Mouse (Mus musculus) ES-E14 (cell line): ENCODE results near the gene Mib2. TPM values are rescaled to one million over a fixed set of nuclear protein-coding genes. Genes with fewer than 3 reads are reported as not detected.
"Not testable (repeated sequence)": the region's sequence is repeated elsewhere in the genome, so short reads cannot be mapped to it uniquely, and the experiment has no call there.

ENCODE experiments used
- DNase-seq: peaks from one replicate; pipeline ENCODE4 v3.0.0-alpha.2; 2013; ENCODE audit warnings: low read depth, low spot score
- H3K27ac ChIP-seq: 2 replicates; pipeline ENCODE4 v1.5.1; 2012; ENCODE audit warnings: low read depth, mild to moderate bottlenecking, low read length, moderate library complexity, mixed read lengths; ENCODE audit not compliant: poor library complexity, insufficient read depth, severe bottlenecking
- H3K36me3 ChIP-seq: 2 replicates; pipeline ENCODE4 v1.6.1; 2012; ENCODE audit warnings: mild to moderate bottlenecking, low read length, moderate library complexity, mixed read lengths; ENCODE audit not compliant: control insufficient read depth, poor library complexity, insufficient read depth, severe bottlenecking
- H3K4me1 ChIP-seq, 2 experiments: fragments of 150-350 bp in 1 of 2; sonication (generic) in 1 of 2; 2 replicates each; pipeline ENCODE4 v1.6.1; 2012; ENCODE audit warnings: low read length in 2 of 2, mild to moderate bottlenecking in 1 of 2, mixed read lengths in 1 of 2; ENCODE audit not compliant: control insufficient read depth in 2 of 2, insufficient read depth in 2 of 2, poor library complexity in 1 of 2
- H3K4me3 ChIP-seq, 2 experiments: fragments of 150-350 bp in 1 of 2; sonication (generic) in 1 of 2; 2 replicates each; pipeline ENCODE4 v1.5.1; 2012; ENCODE audit warnings: low read length in 2 of 2, low read depth in 1 of 2, mild to moderate bottlenecking in 1 of 2, mixed read lengths in 1 of 2; ENCODE audit not compliant: insufficient read depth in 1 of 2, poor library complexity in 1 of 2, severe bottlenecking in 1 of 2
- H3K9ac ChIP-seq: 2 replicates; pipeline ENCODE4 v1.6.1; 2012; ENCODE audit warnings: low read depth, mild to moderate bottlenecking, low read length, mixed read lengths; ENCODE audit not compliant: poor library complexity, insufficient read depth, severe bottlenecking
- H3K9me3 ChIP-seq: fragments of 150-350 bp; sonication (generic); 2 replicates; pipeline ENCODE4 v1.6.1; 2012; ENCODE audit warnings: low read depth, mild to moderate bottlenecking, low read length; ENCODE audit not compliant: control insufficient read depth, insufficient read depth
- CHD2 ChIP-seq: IDR thresholded peaks from 2 replicates; pipeline ENCODE4 v1.6.1; 2014; ENCODE audit warnings: mild to moderate bottlenecking, low read depth, low read length, inconsistent platforms
- HCFC1 ChIP-seq: IDR thresholded peaks from 2 replicates; pipeline ENCODE4 v1.6.1; 2012; ENCODE audit warnings: low read length, inconsistent platforms, borderline replicate concordance; ENCODE audit not compliant: insufficient read depth
- MAFK ChIP-seq: IDR thresholded peaks from 2 replicates; pipeline ENCODE4 v1.6.1; 2014; ENCODE audit warnings: mild to moderate bottlenecking, low read depth, low read length, inconsistent platforms; ENCODE audit not compliant: insufficient read depth
- ZC3H11A ChIP-seq: IDR thresholded peaks from 2 replicates; pipeline ENCODE4 v1.6.1; 2012; ENCODE audit warnings: low read depth, mild to moderate bottlenecking, inconsistent platforms, low read length, borderline replicate concordance
- ZNF384 ChIP-seq: IDR thresholded peaks from 2 replicates; pipeline ENCODE4 v1.6.1; 2012; ENCODE audit warnings: low read depth, low read length, inconsistent platforms
- in situ Hi-C, 2 experiments: fragments of 600-800 bp; cut with MboI; formaldehyde crosslinking; loops; one replicate each; pipeline ENCODE4 v1.15.1; 2025; ENCODE audit warnings: low sequenced_read_pairs in 2 of 2, inconsistent platforms in 1 of 2; ENCODE audit not compliant: unreplicated experiment in 2 of 2
- total RNA-seq: library from RNA; depleted of rRNA; stranded (reverse); fragments of 300-350 nt; gene quantifications from 2 replicates; pipeline ENCODE4 v1.2.3, GENCODE M21; 2012

The Mib2 gene
- total RNA-seq, 1 experiment, result 55.3 TPM

DNA sequence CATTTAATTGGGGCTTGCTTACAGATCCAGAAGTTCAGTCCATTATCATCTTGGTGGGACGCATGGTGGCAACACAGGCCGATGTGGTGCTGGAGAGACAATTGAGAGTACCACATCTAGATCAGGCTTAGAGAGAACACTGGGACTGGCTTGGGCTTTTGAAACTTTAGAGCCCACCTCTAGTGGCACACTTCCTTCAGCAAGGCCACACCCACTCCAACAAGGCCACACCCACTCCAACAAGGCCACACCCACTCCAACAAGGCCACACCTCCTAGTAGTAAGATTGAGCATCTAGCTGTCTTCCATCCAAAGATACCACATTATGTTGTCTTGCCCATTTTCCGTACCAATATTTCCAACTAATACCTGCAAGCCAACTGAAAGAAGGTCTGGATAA lies 23.4 kb upstream of the Mib2 start:
- H3K4me3 ChIP-seq, result no peak overlapping the region
- no peak overlapping the region for H3K27ac ChIP-seq
- no peak for TF ChIP-seq MAFK
- TF ChIP-seq HCFC1, result no peak
- no peak for TF ChIP-seq ZNF384
- TF ChIP-seq ZC3H11A, result no peak
- TF ChIP-seq CHD2, result no peak
- H3K9me3 ChIP-seq, result no peaks in the 10 kb centered on the region
- no peak for DNase-seq
- H3K36me3 ChIP-seq, result peaks cover 3% of the 10 kb centered on the region; the same call in 1 of the 2 replicates
- H3K9ac ChIP-seq, result no peak overlapping the region
- H3K4me1 ChIP-seq, result peaks cover 0 to 16% of the 10 kb centered on the region in 2 experiments; a peak in 1 of 4 replicates
- in situ Hi-C loops, result no loop called here

DNA sequence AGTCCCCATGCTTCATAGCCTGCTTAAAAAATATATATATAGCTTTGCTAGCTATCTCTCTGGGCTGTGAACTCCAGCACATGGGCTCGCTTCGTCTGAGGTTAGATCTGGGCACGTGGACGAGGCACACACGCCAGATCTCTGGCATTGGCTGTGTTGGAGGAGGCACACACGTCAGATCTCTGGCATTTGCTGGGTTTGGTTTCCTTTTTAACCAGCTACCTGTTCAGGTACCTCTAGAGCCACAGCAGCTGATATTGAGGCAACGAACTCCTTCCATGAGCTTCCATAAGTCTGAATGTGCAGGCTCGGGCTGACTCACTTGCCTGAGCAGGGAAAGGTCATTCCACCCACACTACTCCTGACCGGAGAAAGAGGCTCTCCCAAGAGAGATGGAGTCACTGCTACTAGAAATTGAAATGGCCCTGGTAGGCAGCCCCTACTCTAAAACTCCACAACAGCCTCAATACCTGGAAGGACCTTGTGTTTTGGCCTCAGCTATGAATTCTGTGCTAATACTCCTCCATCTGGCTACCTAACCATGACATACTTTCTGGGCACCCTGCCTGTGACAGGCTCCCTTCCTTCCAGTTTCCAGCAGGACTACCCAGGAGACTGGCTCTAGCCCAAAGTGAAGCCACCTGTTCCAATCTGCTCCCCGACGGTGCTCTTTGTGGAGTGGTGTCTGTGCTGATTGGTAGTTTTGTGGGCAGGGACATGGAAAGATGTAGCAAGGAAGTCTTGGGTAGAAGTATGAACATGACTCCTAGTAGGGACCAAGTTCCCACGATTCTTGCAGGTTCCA lies 21.8 kb upstream of the Mib2 start:
- no peak for TF ChIP-seq CHD2
- TF ChIP-seq ZNF384, result no peak
- TF ChIP-seq ZC3H11A, result no peak
- no peak for TF ChIP-seq HCFC1
- no peak for TF ChIP-seq MAFK
- in situ Hi-C loops, result no loop called here
- H3K4me1 ChIP-seq, result peaks cover 0 to 8% of the 10 kb centered on the region in 2 experiments; a peak in 1 of 4 replicates
- 0 out of 2 replicates have a peak, but pooled peaks cover 2% of the 10 kb centered on the region for H3K9me3 ChIP-seq
- H3K4me3 ChIP-seq, result no peak overlapping the region
- H3K27ac ChIP-seq, result no peak overlapping the region
- peaks cover 3% of the 10 kb centered on the region; the same call in 1 of the 2 replicates for H3K36me3 ChIP-seq
- DNase-seq, result no peak
- no peak overlapping the region for H3K9ac ChIP-seq

DNA sequence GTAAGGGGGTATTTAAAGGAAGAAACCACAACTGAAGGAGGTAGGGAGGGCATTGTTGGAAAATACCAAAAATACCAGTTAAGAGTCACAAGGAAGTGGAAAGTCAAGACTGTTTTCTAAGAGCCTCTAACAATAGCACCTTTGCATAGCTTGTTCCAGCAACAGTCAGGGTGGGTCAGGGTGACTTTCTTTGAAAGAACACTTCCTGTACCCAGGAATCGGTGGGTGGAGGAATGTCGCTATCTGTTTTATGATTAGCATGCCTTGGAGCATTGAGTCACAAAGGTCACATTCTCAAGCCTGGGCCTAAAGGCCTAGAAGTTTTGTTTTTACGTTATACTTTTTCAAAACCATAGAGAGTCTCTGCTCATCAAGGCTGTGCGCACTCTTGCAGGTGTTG lies 18.8 kb upstream of the Mib2 start:
- in situ Hi-C loops, H3K36me3 ChIP-seq, H3K4me3 ChIP-seq, H3K4me1 ChIP-seq, H3K9ac ChIP-seq, DNase-seq, H3K27ac ChIP-seq: not testable (repeated sequence)
- H3K9me3 ChIP-seq, result peaks cover 12% of the 10 kb centered on the region

DNA sequence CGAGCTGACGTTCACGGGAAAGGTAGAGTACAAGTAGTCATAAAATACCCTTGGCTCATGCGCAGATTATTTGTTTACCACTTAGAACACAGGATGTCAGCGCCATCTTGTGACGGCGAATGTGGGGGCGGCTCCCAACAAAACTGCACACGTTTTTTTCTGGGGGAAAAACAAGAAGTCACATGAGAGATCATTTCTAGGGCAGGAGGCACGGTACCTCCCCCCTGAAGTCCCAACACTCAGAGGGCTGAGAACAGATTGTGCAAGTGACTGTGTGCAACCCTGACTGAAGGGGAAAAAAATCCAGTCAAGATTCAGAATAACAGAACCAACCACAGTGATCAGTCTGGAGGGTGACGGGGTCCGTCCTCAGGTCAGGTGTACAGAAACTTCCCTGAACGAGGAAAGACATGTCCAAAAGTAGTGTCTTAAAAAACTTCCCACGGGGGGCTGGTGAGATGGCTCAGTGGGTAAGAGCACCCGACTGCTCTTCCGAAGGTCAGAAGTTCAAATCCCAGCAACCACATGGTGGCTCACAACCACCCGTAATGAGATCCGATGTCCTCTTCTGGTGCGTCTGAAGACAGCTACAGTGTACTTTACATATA lies 14.8 kb upstream of the Mib2 start:
- H3K4me1 ChIP-seq, H3K36me3 ChIP-seq, in situ Hi-C loops, DNase-seq, H3K27ac ChIP-seq, H3K4me3 ChIP-seq, H3K9ac ChIP-seq: not testable (repeated sequence)
- H3K9me3 ChIP-seq, result peaks cover 12% of the 10 kb centered on the region

DNA sequence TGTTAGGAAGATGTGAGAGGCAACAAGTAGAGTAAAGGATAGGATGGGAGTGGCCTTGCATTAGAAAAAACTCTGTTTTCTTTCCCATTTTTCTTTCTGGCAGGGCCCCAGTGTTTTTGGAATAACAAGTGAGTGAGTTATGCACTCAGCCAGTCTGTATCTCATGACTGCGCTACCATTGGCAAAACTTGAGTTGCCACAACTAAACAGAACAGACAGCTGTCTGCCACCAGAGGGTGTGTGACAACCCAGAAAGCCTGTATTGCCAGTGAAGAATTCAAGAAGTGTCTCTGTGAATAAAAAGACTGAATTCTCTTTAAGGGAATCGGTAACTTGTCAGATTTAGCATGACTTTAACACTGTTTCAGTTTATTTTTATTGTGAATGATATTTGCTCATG lies 7.0 kb upstream of the Mib2 start:
- no peak overlapping the region for H3K27ac ChIP-seq
- TF ChIP-seq ZC3H11A (no peak), CHD2 (no peak), MAFK (no peak), HCFC1 (no peak), ZNF384 (no peak)
- in situ Hi-C loops, result no loop called here
- no peak overlapping the region for H3K9ac ChIP-seq
- H3K4me3 ChIP-seq, result no peak overlapping the region
- no peak for DNase-seq
- no peaks in the 10 kb centered on the region for H3K36me3 ChIP-seq
- H3K4me1 ChIP-seq, result peaks cover 0 to 4% of the 10 kb centered on the region in 2 experiments; a peak in 2 of 4 replicates
- peaks cover 13% of the 10 kb centered on the region for H3K9me3 ChIP-seq
